Mouse (Mus musculus) hindbrain, embryonic 11.5 days (tissue): Measurements from ENCODE around the gene Tacc2. TPM values are rescaled to one million over a fixed set of nuclear protein-coding genes. Genes with fewer than 3 reads are reported as not detected.

Source experiments
- ATAC-seq: fragments of 200-750 bp; cut with Nextera tagmentation; 2 replicates; pipeline ENCODE4 v1.8.0; 2017; ENCODE audit warnings: mild to moderate bottlenecking, moderate TSS enrichment, moderate library complexity; ENCODE audit not compliant: low FRiP score
- DNase-seq: peaks from one replicate; pipeline ENCODE4 v3.0.0-alpha.2; 2015; ENCODE audit warnings: low spot score
- H3K27ac ChIP-seq: fragments of 300-500 bp; sonication (generic); 2 replicates; pipeline ENCODE4 v1.5.1; 2014; ENCODE audit warnings: mild to moderate bottlenecking, low read depth, low read length
- H3K27me3 ChIP-seq: fragments of 300-500 bp; sonication (generic); 2 replicates; pipeline ENCODE4 v1.6.1; 2014; ENCODE audit warnings: mild to moderate bottlenecking, low read length, moderate library complexity, mixed read lengths; ENCODE audit not compliant: control insufficient read depth, insufficient read depth
- H3K36me3 ChIP-seq: fragments of 300-500 bp; sonication (generic); 2 replicates; pipeline ENCODE4 v1.6.1; 2014; ENCODE audit warnings: mild to moderate bottlenecking, low read length, moderate library complexity, mixed read lengths; ENCODE audit not compliant: control insufficient read depth, insufficient read depth
- H3K4me1 ChIP-seq: fragments of 300-500 bp; sonication (generic); replicated peaks from 2 replicates; pipeline ENCODE4 v1.6.1; 2014; ENCODE audit warnings: low read length, mixed read lengths; ENCODE audit not compliant: control insufficient read depth, insufficient read depth
- H3K4me2 ChIP-seq: fragments of 300-500 bp; sonication (generic); replicated peaks from 2 replicates; pipeline ENCODE4 v1.6.1; 2014; ENCODE audit warnings: mild to moderate bottlenecking, low read depth, low read length
- H3K4me3 ChIP-seq: fragments of 300-500 bp; sonication (generic); 2 replicates; pipeline ENCODE4 v1.5.1; 2014; ENCODE audit warnings: low read depth, low read length
- H3K9ac ChIP-seq: fragments of 300-500 bp; sonication (generic); 2 replicates; pipeline ENCODE4 v1.6.1; 2014; ENCODE audit warnings: low read depth, low read length
- H3K9me3 ChIP-seq: fragments of 300-500 bp; sonication (generic); 2 replicates; pipeline ENCODE4 v1.6.1; 2016; ENCODE audit warnings: low read length; ENCODE audit not compliant: control insufficient read depth
- WGBS: fragments of 180-500 bp; shearing (Covaris S2); extraction: QIAGEN DNeasy Blood & Tissue Kit; methylation state at CpG from one replicate; pipeline ENCODE4 v1.1.7; 2014; 5-methylcytosine and 5-hydroxymethylcytosine counted together
- polyA plus RNA-seq: library from polyadenylated mRNA; unstranded; fragments of >200 nt; fragmentation: Nextera tagmentation; extraction: Ambion mirVana; gene quantifications from 2 replicates; pipeline ENCODE4 v1.2.1, GENCODE M21; 2014

The Tacc2 gene
- polyA plus RNA-seq, 1 experiment from 2014 or later = 46.8 TPM

DNA sequence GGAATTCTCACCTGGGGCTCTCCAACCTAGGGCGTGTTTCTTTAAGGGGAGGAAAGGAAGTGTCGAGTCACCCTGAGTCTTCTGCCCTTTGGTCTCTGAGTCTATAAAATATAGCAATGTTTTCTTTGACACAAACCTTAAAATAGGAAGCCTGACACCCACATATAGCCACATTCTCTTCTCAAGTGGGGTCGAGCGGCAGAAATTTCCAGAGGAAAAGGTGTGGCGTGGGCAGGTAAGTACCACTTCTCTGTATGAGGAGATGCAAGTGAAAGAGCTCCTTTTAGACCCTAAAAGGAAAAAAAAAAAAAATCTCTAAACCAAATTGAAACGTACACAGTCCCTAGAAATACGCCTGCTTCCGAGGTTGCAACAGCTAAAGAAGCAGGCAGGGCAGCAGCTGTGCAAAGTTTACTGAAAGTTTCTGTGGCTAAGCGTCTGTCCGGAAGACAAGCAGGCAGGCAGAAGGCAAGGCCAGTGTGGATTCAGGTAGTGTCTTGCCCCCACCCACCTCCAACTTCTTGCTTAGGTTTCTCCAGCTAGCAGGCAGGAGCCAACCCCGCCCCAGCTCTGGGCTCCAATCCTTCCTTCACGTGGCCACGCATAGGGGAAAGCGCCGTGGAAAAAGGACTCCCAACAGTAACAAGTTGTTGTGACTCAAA is 68.2 kb downstream of the Tacc2 start:
- Histone ChIP-seq H3K9ac (peak overlapping the region; percentile 60), H3K27ac (peak overlapping the region; percentile 31; the same call in 1 of the 2 replicates), H3K9me3 (no peaks in the 10 kb centered on the region), H3K4me1 (peaks cover 4% of the 10 kb centered on the region), H3K27me3 (no peaks in the 10 kb centered on the region), H3K4me2 (peak overlapping the region; percentile 84), H3K36me3 (no peaks in the 10 kb centered on the region), H3K4me3 (peak overlapping the region; percentile 48)
- WGBS = 18% methylated on average over 15 of the region's 15 CpGs
- ATAC-seq = peak; percentile 50
- no peak for DNase-seq

DNA sequence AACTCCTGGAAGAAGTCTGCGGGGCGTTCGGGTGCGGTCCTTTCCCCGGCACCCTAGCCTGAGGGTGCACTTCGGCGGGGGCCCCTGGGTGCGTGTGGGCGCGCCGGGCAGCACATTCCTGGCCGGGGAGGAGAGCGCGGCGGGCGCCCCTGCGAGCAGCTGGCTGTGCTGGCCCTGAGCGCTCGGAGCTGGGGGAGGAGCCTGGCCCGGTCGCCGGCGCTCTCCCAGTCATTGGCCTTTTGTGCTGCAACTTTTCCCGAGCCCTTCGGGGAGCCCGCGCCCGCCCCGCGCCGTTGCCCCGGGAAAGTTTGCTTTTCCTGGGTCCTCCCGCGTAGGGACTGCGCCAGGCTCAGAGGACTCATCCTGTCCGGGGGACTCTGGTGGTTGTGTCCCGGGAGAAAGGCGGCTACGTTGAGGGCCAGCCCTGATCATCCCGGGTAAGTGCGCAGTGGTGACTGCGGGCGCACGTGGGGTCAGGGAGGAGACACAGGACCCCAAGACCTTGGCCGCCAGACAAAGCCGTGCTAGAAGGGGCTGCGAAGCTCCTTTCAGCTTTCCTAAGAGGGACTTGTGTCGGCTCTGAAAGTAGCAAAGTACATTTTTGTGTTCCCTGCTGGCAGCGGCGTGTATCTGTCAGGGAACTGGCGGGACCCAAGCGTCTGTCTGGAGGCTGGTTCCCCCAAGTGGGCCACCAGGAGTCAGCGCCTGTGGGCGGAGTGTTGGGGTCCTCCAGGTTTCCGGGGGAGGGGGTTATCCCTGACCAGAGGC is 68.9 kb downstream of the Tacc2 start:
- WGBS = under 1% methylated on average over 49 of the region's 55 CpGs
- H3K4me1 ChIP-seq = peaks cover 4% of the 10 kb centered on the region
- H3K27me3 ChIP-seq = no peaks in the 10 kb centered on the region
- H3K36me3 ChIP-seq = no peaks in the 10 kb centered on the region
- peak; percentile 88 for ATAC-seq
- peak overlapping the region; percentile 48 for H3K4me3 ChIP-seq
- H3K4me2 ChIP-seq = peak overlapping the region; percentile 84
- H3K9me3 ChIP-seq = no peaks in the 10 kb centered on the region
- DNase-seq = peak; percentile 79
- H3K9ac ChIP-seq = peak overlapping the region; percentile 60
- H3K27ac ChIP-seq = peak overlapping the region; percentile 31

DNA sequence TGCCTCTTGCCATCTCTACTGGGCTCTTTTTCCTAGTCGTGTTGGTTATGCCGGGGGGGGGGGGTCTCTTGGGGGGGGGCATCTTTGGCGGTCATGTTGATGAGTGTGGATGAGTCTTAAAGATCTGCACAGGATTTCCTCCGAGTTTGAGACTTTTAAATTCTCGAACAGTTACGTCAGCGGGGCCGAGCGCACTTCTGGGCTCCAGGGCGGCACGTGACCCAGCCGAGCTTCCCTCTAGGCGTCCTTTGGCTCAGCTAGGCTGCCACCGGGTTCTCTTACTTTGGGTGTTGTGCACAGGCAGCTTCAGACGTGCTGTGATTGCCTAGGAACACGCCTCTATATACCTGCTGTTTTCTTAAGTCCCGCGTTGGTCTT is 69.5 kb downstream of the Tacc2 start:
- peak overlapping the region; percentile 60 for H3K9ac ChIP-seq
- H3K4me1 ChIP-seq = peaks cover 4% of the 10 kb centered on the region
- H3K4me2 ChIP-seq = peak overlapping the region; percentile 84
- H3K4me3 ChIP-seq = peak overlapping the region; percentile 48
- under 1% methylated on average over 18 of the region's 18 CpGs for WGBS
- DNase-seq (peak; percentile 79), ATAC-seq (peak; percentile 75)
- peak overlapping the region; percentile 31; the same call in 1 of the 2 replicates for H3K27ac ChIP-seq
- no peaks in the 10 kb centered on the region for H3K27me3 ChIP-seq
- H3K9me3 ChIP-seq = no peaks in the 10 kb centered on the region
- H3K36me3 ChIP-seq = no peaks in the 10 kb centered on the region

DNA sequence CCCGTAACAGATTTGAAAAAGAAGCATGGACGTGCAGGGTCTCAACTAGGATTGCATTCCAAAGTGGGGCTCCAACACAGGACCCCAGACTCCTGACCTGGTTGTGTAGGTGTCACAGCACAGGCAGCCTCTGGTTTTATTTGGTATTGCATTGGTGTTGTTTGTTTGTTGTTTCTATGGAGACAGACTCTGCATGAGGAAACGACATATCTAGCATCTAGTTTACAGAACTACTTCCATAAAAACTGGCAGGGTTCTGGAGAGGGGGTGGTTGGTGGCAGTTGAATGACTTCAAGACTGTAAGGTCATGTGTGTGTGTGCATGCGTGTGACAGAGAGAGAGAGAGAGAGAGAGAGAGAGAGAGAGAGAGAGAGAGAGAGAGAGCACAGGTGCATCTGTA is 70.8 kb downstream of the Tacc2 start:
- Histone ChIP-seq H3K4me3 (no peak overlapping the region), H3K27ac (no peak overlapping the region), H3K9me3 (no peaks in the 10 kb centered on the region), H3K36me3 (no peaks in the 10 kb centered on the region), H3K4me1 (peaks cover 4% of the 10 kb centered on the region), H3K9ac (no peak overlapping the region), H3K4me2 (no peak overlapping the region), H3K27me3 (no peaks in the 10 kb centered on the region)
- no peak for ATAC-seq
- 80% methylated on average over 4 of the region's 4 CpGs for WGBS
- no peak for DNase-seq

DNA sequence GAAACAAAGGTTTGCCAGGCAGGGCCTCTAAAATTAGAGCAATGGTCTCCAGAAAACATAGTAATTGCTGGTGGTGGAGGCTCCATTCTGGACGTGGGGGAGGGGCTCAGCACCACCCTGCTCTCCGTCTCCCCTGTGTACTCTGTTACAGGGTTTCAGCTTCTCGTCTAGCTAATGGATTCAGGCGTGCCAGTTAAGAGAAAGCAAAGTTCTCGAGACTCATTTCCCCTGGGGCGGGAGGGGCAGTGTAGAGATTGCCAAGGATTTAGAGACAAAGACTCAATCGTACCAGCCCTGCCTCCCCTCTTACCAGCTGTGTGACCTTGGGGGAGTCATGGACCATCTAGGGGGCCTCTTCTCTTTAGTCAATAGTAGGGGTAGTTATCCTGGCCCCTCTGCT is 72.0 kb downstream of the Tacc2 start:
- no peak overlapping the region for H3K9ac ChIP-seq
- ATAC-seq = no peak
- WGBS = 39% methylated on average over 7 of the region's 7 CpGs
- H3K9me3 ChIP-seq = no peaks in the 10 kb centered on the region
- peaks cover 4% of the 10 kb centered on the region for H3K4me1 ChIP-seq
- no peak for DNase-seq
- H3K27me3 ChIP-seq = no peaks in the 10 kb centered on the region
- no peak overlapping the region for H3K27ac ChIP-seq
- H3K4me2 ChIP-seq = no peak overlapping the region
- no peak overlapping the region for H3K4me3 ChIP-seq
- no peaks in the 10 kb centered on the region for H3K36me3 ChIP-seq

DNA sequence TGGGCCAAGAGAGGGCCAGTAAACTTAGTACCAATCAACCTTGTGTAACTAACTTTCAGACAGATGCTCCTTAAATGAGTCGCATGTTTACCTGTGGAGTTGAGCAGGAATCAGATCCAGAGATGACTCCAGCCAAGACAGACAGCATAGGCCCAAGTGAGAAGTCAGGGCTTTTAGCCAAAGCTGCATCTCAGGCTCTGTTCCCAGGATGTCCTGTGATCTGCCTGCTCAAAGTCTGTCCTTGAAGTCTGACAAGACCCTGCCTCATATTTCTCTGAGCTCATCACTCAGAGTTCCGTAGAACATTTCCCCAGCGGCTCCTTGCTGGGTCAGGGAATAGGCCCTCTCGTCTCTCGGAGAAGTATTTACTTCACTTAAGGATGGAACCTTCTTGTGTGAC is 73.4 kb downstream of the Tacc2 start:
- Histone ChIP-seq H3K9ac (no peak overlapping the region), H3K4me1 (peaks cover 4% of the 10 kb centered on the region), H3K27ac (no peak overlapping the region), H3K27me3 (no peaks in the 10 kb centered on the region), H3K36me3 (no peaks in the 10 kb centered on the region), H3K4me2 (no peak overlapping the region), H3K9me3 (no peaks in the 10 kb centered on the region), H3K4me3 (no peak overlapping the region)
- WGBS = 87% methylated on average over 5 of the region's 5 CpGs
- DNase-seq (no peak), ATAC-seq (no peak)

DNA sequence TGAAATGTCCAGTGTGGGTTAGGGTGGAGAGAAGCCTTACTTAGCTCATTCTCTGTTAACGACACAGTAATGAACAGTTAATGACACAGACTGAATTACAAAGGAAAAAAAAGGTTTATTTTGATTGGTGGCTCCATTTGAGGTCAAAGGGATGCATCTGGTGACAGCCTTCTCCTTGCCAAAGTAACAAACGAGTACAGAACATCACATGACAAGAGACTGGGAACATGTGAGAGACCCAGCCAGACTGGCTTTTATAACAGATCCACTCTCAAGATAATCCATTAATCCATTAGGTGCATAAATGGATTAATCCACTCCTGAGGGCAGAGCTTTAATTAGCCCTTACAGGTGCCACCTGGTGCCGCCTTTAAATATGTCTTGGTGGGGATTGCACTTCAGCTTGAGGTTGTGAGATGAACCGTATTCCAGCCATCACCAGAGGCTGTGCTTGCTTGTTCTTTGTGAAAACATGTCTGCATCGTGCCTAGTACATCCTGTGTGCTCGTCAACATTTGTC is 75.9 kb downstream of the Tacc2 start:
- Histone ChIP-seq H3K27me3 (no peaks in the 10 kb centered on the region), H3K4me3 (no peak overlapping the region), H3K27ac (no peak overlapping the region), H3K9ac (no peak overlapping the region), H3K36me3 (no peaks in the 10 kb centered on the region), H3K9me3 (no peaks in the 10 kb centered on the region), H3K4me1 (no peaks in the 10 kb centered on the region; the same call in 1 of the 2 replicates), H3K4me2 (no peak overlapping the region)
- ATAC-seq (no peak), DNase-seq (no peak)
- WGBS = 75% methylated on average over 6 of the region's 6 CpGs

DNA sequence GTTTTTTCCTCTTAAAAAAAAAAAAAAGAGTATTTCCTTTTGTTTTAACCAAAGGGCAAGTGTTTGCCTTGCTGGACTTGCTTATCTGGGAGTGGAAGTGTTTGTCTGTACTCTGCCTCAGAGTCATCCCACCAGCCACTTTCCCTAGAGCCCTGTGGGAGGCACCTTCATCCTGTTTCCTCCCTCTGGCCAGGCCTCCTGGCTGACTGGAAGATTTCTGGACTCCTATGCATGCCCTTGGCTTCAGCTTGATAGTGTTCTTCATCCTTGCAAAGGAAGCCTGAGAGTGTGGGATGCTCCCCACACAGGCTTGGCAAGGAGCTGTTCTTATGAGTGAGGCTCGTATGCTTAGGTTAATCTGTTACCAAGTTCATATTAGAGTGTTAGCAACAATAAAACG is 77.3 kb downstream of the Tacc2 start:
- DNase-seq (no peak), ATAC-seq (no peak)
- no peaks in the 10 kb centered on the region for H3K27me3 ChIP-seq
- H3K4me1 ChIP-seq = no peaks in the 10 kb centered on the region; the same call in 1 of the 2 replicates
- 77% methylated on average over 2 of the region's 2 CpGs for WGBS
- no peak overlapping the region for H3K27ac ChIP-seq
- H3K4me2 ChIP-seq = no peak overlapping the region
- H3K9me3 ChIP-seq = no peaks in the 10 kb centered on the region
- H3K9ac ChIP-seq = no peak overlapping the region
- H3K36me3 ChIP-seq = no peaks in the 10 kb centered on the region
- H3K4me3 ChIP-seq = no peak overlapping the region
